Mouse (Mus musculus) neural tube, embryonic 13.5 days (tissue): ENCODE measurements around the gene Atp8b5. TPM values are rescaled to one million over a fixed set of nuclear protein-coding genes. Genes with fewer than 3 reads are reported as not detected.
A peak's percentile ranks its signal among the peaks of the same experiment; 100 is the strongest.

Experiments used
- ATAC-seq: fragments of 200-750 bp; cut with Nextera tagmentation; 2 replicates; pipeline ENCODE4 v1.8.0; 2017; ENCODE audit warnings: low read depth, mild to moderate bottlenecking, moderate TSS enrichment, moderate library complexity
- H3K27ac ChIP-seq: fragments of 300-500 bp; sonication (generic); replicated peaks from 2 replicates; pipeline ENCODE4 v1.5.1; 2015; ENCODE audit warnings: moderate library complexity, mild to moderate bottlenecking, inconsistent platforms
- H3K27me3 ChIP-seq: fragments of 300-500 bp; sonication (generic); 2 replicates; pipeline ENCODE4 v1.6.1; 2015; ENCODE audit warnings: mild to moderate bottlenecking, inconsistent platforms
- H3K36me3 ChIP-seq: fragments of 300-500 bp; sonication (generic); 2 replicates; pipeline ENCODE4 v1.6.1; 2015; ENCODE audit warnings: mild to moderate bottlenecking, inconsistent platforms
- H3K4me1 ChIP-seq: fragments of 300-500 bp; sonication (generic); replicated peaks from 2 replicates; pipeline ENCODE4 v1.6.1; 2015; ENCODE audit warnings: inconsistent platforms
- H3K4me2 ChIP-seq: fragments of 300-500 bp; sonication (generic); 2 replicates; pipeline ENCODE4 v1.6.1; 2015; ENCODE audit warnings: inconsistent platforms, mild to moderate bottlenecking, moderate library complexity
- H3K4me3 ChIP-seq: fragments of 300-500 bp; sonication (generic); 2 replicates; pipeline ENCODE4 v1.5.1; 2015; ENCODE audit warnings: mild to moderate bottlenecking, inconsistent platforms
- H3K9ac ChIP-seq: fragments of 300-500 bp; sonication (generic); 2 replicates; pipeline ENCODE4 v1.6.1; 2015; ENCODE audit warnings: moderate library complexity, mild to moderate bottlenecking, inconsistent platforms
- H3K9me3 ChIP-seq: fragments of 300-500 bp; sonication (generic); 2 replicates; pipeline ENCODE4 v1.6.1; 2016; ENCODE audit warnings: inconsistent platforms
- WGBS: fragments of 180-500 bp; shearing (Covaris S2); methylation state at CpG from one replicate; pipeline ENCODE4 v1.1.7; 2015; 5-methylcytosine and 5-hydroxymethylcytosine counted together
- polyA plus RNA-seq: library from polyadenylated mRNA; unstranded; fragments of >200 nt; fragmentation: Nextera tagmentation; extraction: Ambion mirVana; gene quantifications from 2 replicates; pipeline ENCODE4 v1.2.1, GENCODE M21; 2015

Atp8b5 gene
- polyA plus RNA-seq, 1 experiment from 2014 or later, result 0.33 TPM

GRCm38 (mm10) chr4:43258556-43258955 lies 8.4 kb upstream of the Atp8b5 start:
- ATAC-seq, result no peak
- H3K4me3 ChIP-seq, result no peak overlapping the region
- no peaks in the 10 kb centered on the region for H3K27me3 ChIP-seq
- H3K9me3 ChIP-seq, result no peaks in the 10 kb centered on the region
- no peak overlapping the region for H3K9ac ChIP-seq
- H3K36me3 ChIP-seq, result peaks cover 53% of the 10 kb centered on the region
- no peak overlapping the region for H3K27ac ChIP-seq
- WGBS, result 82% methylated on average over 4 of the region's 4 CpGs
- no peaks in the 10 kb centered on the region for H3K4me1 ChIP-seq
- no peak overlapping the region for H3K4me2 ChIP-seq

DNA sequence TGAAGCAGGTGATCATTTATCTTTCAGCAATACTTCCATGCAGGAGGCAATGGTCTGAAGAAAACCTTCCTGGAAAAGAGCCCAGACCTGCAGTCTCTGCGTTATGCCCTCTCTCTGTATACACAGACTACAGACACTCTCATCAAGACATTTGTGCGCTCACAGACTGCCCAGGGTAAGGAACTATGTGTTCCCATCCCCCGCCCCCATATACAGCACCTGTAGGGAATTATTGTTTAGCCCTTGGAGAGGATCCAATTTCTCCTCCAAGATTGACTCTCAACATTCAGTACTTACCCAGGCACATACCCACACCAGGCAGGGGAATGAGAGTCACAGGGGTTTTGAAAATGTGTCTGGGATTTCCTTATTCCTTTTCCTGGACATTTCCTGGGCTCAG lies 7.5 kb upstream of the Atp8b5 start:
- no peaks in the 10 kb centered on the region for H3K4me1 ChIP-seq
- ATAC-seq, result no peak
- H3K4me2 ChIP-seq, result no peak overlapping the region
- H3K27ac ChIP-seq, result no peak overlapping the region
- H3K9ac ChIP-seq, result no peak overlapping the region
- H3K27me3 ChIP-seq, result no peaks in the 10 kb centered on the region
- H3K4me3 ChIP-seq, result no peak overlapping the region
- no peaks in the 10 kb centered on the region for H3K9me3 ChIP-seq
- WGBS, result 73% methylated on average over 3 of the region's 3 CpGs
- peaks cover 55% of the 10 kb centered on the region for H3K36me3 ChIP-seq

DNA sequence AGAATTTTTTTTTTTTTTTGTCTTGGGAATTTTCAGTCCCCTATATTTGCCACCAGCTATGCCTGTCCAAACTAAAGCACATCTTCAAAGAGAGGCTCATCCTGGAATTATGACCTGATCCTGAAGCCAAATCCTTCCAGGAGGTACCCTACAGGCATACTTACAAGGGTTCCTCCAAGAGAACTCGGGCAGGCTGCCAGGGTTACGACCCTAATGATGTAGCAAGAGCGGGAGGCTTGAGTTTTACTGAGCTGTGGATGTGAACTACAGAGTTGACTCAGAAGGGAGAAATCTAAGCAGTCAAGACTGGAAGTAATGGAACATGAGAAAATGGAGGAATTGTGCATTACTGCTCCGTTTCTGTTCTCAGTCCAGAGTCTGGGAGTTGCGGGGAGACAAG lies 6.9 kb upstream of the Atp8b5 start:
- 58% methylated on average over 5 of the region's 5 CpGs for WGBS
- Histone ChIP-seq H3K27me3 (no peaks in the 10 kb centered on the region), H3K9me3 (no peaks in the 10 kb centered on the region), H3K4me2 (no peak overlapping the region), H3K4me3 (no peak overlapping the region), H3K9ac (no peak overlapping the region), H3K4me1 (no peaks in the 10 kb centered on the region), H3K27ac (no peak overlapping the region), H3K36me3 (peaks cover 49% of the 10 kb centered on the region)
- ATAC-seq, result no peak

- H3K9me3 ChIP-seq, result no peaks in the 10 kb centered on the region
- no peak for ATAC-seq
- H3K27ac ChIP-seq, result no peak overlapping the region
- no peak overlapping the region for H3K9ac ChIP-seq
- WGBS, result 93% methylated on average over 6 of the region's 6 CpGs
- H3K27me3 ChIP-seq, result no peaks in the 10 kb centered on the region
- peaks cover 30% of the 10 kb centered on the region for H3K36me3 ChIP-seq
- H3K4me2 ChIP-seq, result no peak overlapping the region
- no peak overlapping the region for H3K4me3 ChIP-seq
- peaks cover 7% of the 10 kb centered on the region for H3K4me1 ChIP-seq
Measured at GRCm38 (mm10) chr4:43262821-43263220, 4.1 kb upstream of the Atp8b5 start.

DNA sequence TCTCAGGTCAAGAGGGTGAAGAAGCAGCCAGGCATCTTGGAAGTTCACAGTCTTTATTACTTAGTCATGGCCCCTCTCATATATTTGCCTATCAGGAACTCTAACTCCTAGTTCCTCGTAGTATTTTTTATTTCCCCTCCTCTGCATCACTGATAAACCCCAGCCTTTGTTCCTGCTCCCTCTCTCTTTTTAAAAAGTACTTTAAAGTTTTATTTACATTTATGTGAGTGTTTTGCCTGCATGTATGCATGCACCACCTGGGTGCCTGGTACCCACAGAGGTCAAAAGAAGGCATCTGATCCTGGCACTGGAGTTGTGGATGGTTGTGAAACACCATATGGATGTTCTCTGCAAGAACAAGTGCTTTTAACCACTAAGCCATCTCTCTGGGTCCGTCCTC lies 813 bp upstream of the Atp8b5 start:
- Histone ChIP-seq H3K9me3 (no peaks in the 10 kb centered on the region), H3K36me3 (0 out of 2 replicates have a peak, but pooled peaks cover 9% of the 10 kb centered on the region), H3K9ac (0 out of 2 replicates have a peak overlapping the region, but pooled peaks have one; percentile 67), H3K4me1 (peaks cover 7% of the 10 kb centered on the region), H3K4me3 (no peak overlapping the region), H3K27me3 (no peaks in the 10 kb centered on the region), H3K4me2 (0 out of 2 replicates have a peak overlapping the region, but pooled peaks have one; percentile 69), H3K27ac (no peak overlapping the region)
- ATAC-seq, result no peak
- 53% methylated on average over 2 of the region's 2 CpGs for WGBS

- Histone ChIP-seq H3K4me1 (peaks cover 7% of the 10 kb centered on the region), H3K9ac (no peak overlapping the region), H3K27ac (no peak overlapping the region), H3K9me3 (no peaks in the 10 kb centered on the region), H3K27me3 (no peaks in the 10 kb centered on the region), H3K4me2 (peak overlapping the region; percentile 69), H3K36me3 (0 out of 2 replicates have a peak, but pooled peaks cover 9% of the 10 kb centered on the region), H3K4me3 (peak overlapping the region; percentile 42; the same call in 1 of the 2 replicates)
- ATAC-seq, result no peak
- WGBS, result 12% methylated on average over 2 of the region's 2 CpGs
Measured at GRCm38 (mm10) chr4:43267323-43267658, 332 bp downstream of the Atp8b5 start.

GRCm38 (mm10) chr4:43285476-43285875 lies 18.5 kb downstream of the Atp8b5 start:
- H3K27me3 ChIP-seq, result no peaks in the 10 kb centered on the region
- ATAC-seq, result no peak
- H3K4me3 ChIP-seq, result no peak overlapping the region
- H3K36me3 ChIP-seq, result no peaks in the 10 kb centered on the region
- H3K9me3 ChIP-seq, result no peaks in the 10 kb centered on the region
- H3K4me2 ChIP-seq, result no peak overlapping the region
- no peak overlapping the region for H3K27ac ChIP-seq
- H3K4me1 ChIP-seq, result peaks cover 5% of the 10 kb centered on the region; the same call in 1 of the 2 replicates
- 95% methylated on average over 5 of the region's 5 CpGs for WGBS
- H3K9ac ChIP-seq, result no peak overlapping the region

DNA sequence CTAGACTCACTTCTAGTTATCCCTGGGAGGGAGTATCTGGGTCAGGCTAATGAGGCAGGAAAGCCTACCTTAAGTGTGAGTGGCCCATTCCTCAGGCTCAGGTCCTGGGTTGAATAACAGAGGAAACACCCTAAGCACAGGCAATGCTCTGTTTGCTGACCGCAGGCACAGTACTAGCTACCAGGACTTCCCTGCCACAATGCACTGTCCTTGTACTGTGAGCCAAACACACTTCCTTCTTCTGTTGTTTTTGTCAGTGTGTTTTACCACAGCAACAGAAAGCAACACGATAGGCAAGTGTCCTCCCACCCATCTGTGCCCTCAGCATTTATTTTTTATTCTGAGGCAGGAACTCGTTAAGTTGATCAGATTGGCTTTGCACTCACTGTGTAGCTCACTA lies 20.3 kb downstream of the Atp8b5 start:
- Histone ChIP-seq H3K9ac (no peak overlapping the region), H3K4me3 (no peak overlapping the region), H3K27me3 (no peaks in the 10 kb centered on the region), H3K27ac (no peak overlapping the region), H3K36me3 (no peaks in the 10 kb centered on the region), H3K4me1 (peaks cover 5% of the 10 kb centered on the region; the same call in 1 of the 2 replicates), H3K9me3 (no peaks in the 10 kb centered on the region), H3K4me2 (no peak overlapping the region)
- WGBS, result 79% methylated on average over 3 of the region's 3 CpGs
- ATAC-seq, result no peak

- no peak overlapping the region for H3K9ac ChIP-seq
- H3K4me2 ChIP-seq, result no peak overlapping the region
- no peak overlapping the region for H3K4me3 ChIP-seq
- no peak for ATAC-seq
- 32% methylated on average over 6 of the region's 6 CpGs for WGBS
- H3K36me3 ChIP-seq, result no peaks in the 10 kb centered on the region
- H3K27ac ChIP-seq, result no peak overlapping the region
- 0 out of 2 replicates have a peak, but pooled peaks cover 4% of the 10 kb centered on the region for H3K4me1 ChIP-seq
- no peaks in the 10 kb centered on the region for H3K27me3 ChIP-seq
- no peaks in the 10 kb centered on the region for H3K9me3 ChIP-seq
Measured at GRCm38 (mm10) chr4:43294001-43294400, 27.0 kb downstream of the Atp8b5 start.

GRCm38 (mm10) chr4:43309696-43310338 lies 42.9 kb downstream of the Atp8b5 start:
- no peaks in the 10 kb centered on the region for H3K27me3 ChIP-seq

DNA sequence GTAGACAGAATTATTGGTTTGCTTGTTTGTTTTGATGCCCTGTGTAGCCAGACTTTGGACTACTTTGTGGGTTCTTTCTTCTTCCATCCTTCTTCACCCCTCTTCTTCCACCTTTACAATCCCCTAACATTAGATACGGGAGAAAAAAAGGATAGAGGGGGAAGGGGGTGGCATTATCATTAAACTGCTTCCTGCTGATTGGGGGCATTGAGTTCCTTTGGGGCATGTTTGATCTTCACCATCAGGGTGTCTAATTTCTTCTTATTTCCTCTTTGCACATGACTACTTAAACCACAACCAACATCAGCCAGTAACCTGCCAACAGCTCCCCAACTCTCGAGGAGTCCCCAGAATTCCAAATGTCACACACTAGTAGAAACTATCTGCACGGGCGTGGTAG lies 54.6 kb downstream of the Atp8b5 start:
- Histone ChIP-seq H3K27ac (no peak overlapping the region), H3K4me2 (no peak overlapping the region), H3K9me3 (no peaks in the 10 kb centered on the region), H3K4me1 (no peaks in the 10 kb centered on the region), H3K4me3 (no peak overlapping the region), H3K9ac (no peak overlapping the region), H3K27me3 (no peaks in the 10 kb centered on the region), H3K36me3 (no peaks in the 10 kb centered on the region)
- WGBS, result 82% methylated on average over 4 of the region's 4 CpGs
- no peak for ATAC-seq

More at GRCm38 (mm10) chr4:43309696-43310338, 42.9 kb downstream of the Atp8b5 start:
- Histone ChIP-seq H3K27ac (peak overlapping the region; percentile 54; the same call in 1 of the 2 replicates), H3K4me3 (no peak overlapping the region), H3K4me1 (peaks cover 11% of the 10 kb centered on the region), H3K4me2 (peak overlapping the region; percentile 25), H3K9ac (no peak overlapping the region), H3K36me3 (no peaks in the 10 kb centered on the region), H3K9me3 (no peaks in the 10 kb centered on the region)
- peak; percentile 75 for ATAC-seq
- WGBS, result 14% methylated on average over 11 of the region's 11 CpGs

DNA sequence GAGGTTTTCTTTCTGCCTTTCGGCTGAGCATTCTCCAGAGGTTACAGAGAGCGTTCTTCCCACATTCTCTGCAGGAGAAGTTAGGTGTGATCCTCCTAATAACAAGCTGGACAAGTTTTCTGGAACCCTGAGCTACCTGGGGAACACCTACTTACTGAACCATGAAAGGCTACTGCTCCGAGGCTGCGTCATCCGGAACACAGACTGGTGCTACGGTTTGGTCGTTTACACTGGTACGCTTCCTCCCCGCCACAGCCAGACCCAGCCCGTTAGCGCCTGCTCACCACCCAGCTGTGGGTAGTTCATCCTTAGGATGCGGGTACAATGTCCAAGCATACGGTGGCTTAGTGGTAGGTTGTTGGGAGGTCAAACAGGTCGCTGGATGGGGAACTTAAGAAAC lies 55.4 kb downstream of the Atp8b5 start:
- H3K9ac ChIP-seq, result no peak overlapping the region
- H3K9me3 ChIP-seq, result no peaks in the 10 kb centered on the region
- no peak overlapping the region for H3K27ac ChIP-seq
- no peak overlapping the region for H3K4me2 ChIP-seq
- no peak for ATAC-seq
- H3K4me3 ChIP-seq, result no peak overlapping the region
- no peaks in the 10 kb centered on the region for H3K4me1 ChIP-seq
- no peaks in the 10 kb centered on the region for H3K27me3 ChIP-seq
- H3K36me3 ChIP-seq, result no peaks in the 10 kb centered on the region
- WGBS, result 89% methylated on average over 14 of the region's 14 CpGs

DNA sequence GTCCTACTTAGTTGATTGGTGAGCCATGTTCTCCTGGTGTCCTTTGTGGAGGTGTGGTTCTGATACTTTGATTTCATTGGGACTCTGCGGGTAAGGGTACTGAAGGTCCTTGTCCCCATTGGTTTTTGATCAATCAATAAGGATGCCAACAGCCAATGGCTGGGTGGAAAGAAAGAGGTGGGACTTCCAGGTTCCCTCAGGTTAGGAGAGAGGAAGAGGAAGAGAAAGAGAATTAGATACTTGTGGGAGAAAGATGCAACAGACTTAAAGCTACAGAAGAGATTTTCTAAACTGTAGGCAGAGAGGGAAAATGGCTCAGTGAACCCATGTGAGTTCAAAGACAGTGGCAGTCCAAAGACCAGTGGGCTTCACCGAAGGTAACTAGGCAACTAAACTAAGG lies 60.2 kb downstream of the Atp8b5 start:
- no peak for ATAC-seq
- 96% methylated on average over 2 of the region's 2 CpGs for WGBS
- H3K4me2 ChIP-seq, result no peak overlapping the region

More for the DNA sequence above, 60.2 kb downstream of the Atp8b5 start:
- Histone ChIP-seq H3K9me3 (no peaks in the 10 kb centered on the region), H3K9ac (no peak overlapping the region), H3K27ac (no peak overlapping the region), H3K4me1 (no peaks in the 10 kb centered on the region), H3K36me3 (no peaks in the 10 kb centered on the region), H3K27me3 (no peaks in the 10 kb centered on the region), H3K4me3 (no peak overlapping the region)
